Mouse (Mus musculus): Measurements from ENCODE around the gene Gm49361. TPM values are rescaled to one million over a fixed set of nuclear protein-coding genes. Genes with fewer than 3 reads are reported as not detected.

Gene Gm49361
- total and polyA plus RNA-seq, 3 experiments, result 1.9 to 2.2 TPM; not detected in 1

GRCm38 (mm10) chr14:57675481-57675880, 70.4 kb downstream of the Gm49361 start:
- TF ChIP-seq EP300 (IDR thresholded peaks at IDR 0.05; ENCODE audit: insufficient read depth, low read depth, low read length), result no peak
- peak; percentile 16 for TF ChIP-seq CTCF (IDR thresholded peaks at IDR 0.05)
- no peaks in the 10 kb centered on the region for H3K27me3 ChIP-seq (ENCODE audit: control insufficient read depth, insufficient read depth, low read length)
- no peaks in the 10 kb centered on the region for H3K36me3 ChIP-seq (ENCODE audit: control insufficient read depth, insufficient read depth, low read length)
- no peak for DNase-seq
- peaks cover 1% of the 10 kb centered on the region; the same call in 1 of the 2 replicates for H3K4me1 ChIP-seq (ENCODE audit: control insufficient read depth, insufficient read depth, low read length)
- no peak overlapping the region for H3K9ac ChIP-seq (ENCODE audit: low read depth, low read length)
- WGBS, result 56% methylated on average over 2 of the region's 2 CpGs
- intact Hi-C loops (cut with DNase I), result no loop called here
- no peaks in the 10 kb centered on the region for H3K79me2 ChIP-seq (replicated peaks; ENCODE audit: control insufficient read depth, insufficient read depth, low read length)
- H3K27ac ChIP-seq, result no peak overlapping the region
- no peak overlapping the region for H3K4me3 ChIP-seq

GRCm38 (mm10) chr14:57665628-57665950, 80.3 kb downstream of the Gm49361 start:
- no peak for DNase-seq
- TF ChIP-seq POLR2A (IDR thresholded peaks at IDR 0.05; ENCODE audit: insufficient read depth, low read depth, low read length) (no peak), CTCF (IDR thresholded peaks at IDR 0.05) (no peak), EP300 (IDR thresholded peaks at IDR 0.05; ENCODE audit: insufficient read depth, low read depth, low read length) (no peak)
- Histone ChIP-seq H3K27me3 (ENCODE audit: control insufficient read depth, insufficient read depth, low read length) (no peaks in the 10 kb centered on the region), H3K27ac (peak overlapping the region; percentile 89), H3K79me2 (replicated peaks; ENCODE audit: control insufficient read depth, insufficient read depth, low read length) (peaks cover 4% of the 10 kb centered on the region), H3K36me3 (ENCODE audit: control insufficient read depth, insufficient read depth, low read length) (no peaks in the 10 kb centered on the region; the same call in 1 of the 2 replicates), H3K9ac (ENCODE audit: low read depth, low read length) (peak overlapping the region; percentile 82), H3K4me3 (peak overlapping the region; percentile 77), H3K4me1 (ENCODE audit: control insufficient read depth, insufficient read depth, low read length) (no peaks in the 10 kb centered on the region)
- intact Hi-C loops (cut with DNase I), result no loop called here
- 3% methylated on average over 10 of the region's 10 CpGs for WGBS

- peak; percentile 66 for TF ChIP-seq CTCF (IDR thresholded peaks at IDR 0.05)
- peak; percentile 52 for TF ChIP-seq POLR2A (IDR thresholded peaks at IDR 0.05; ENCODE audit: insufficient read depth, low read depth, low read length)
- TF ChIP-seq EP300 (IDR thresholded peaks at IDR 0.05; ENCODE audit: insufficient read depth, low read depth, low read length), result no peak
- Histone ChIP-seq H3K4me3 (peak within 1 kb of the TSS; percentile 77), H3K4me1 (ENCODE audit: control insufficient read depth, insufficient read depth, low read length) (no peaks in the 10 kb centered on the region), H3K79me2 (replicated peaks; ENCODE audit: control insufficient read depth, insufficient read depth, low read length) (peaks cover 4% of the 10 kb centered on the region), H3K27me3 (ENCODE audit: control insufficient read depth, insufficient read depth, low read length) (no peaks in the 10 kb centered on the region), H3K36me3 (ENCODE audit: control insufficient read depth, insufficient read depth, low read length) (no peaks in the 10 kb centered on the region; the same call in 1 of the 2 replicates), H3K27ac (peak within 1 kb of the TSS; percentile 89), H3K9ac (ENCODE audit: low read depth, low read length) (peak within 1 kb of the TSS; percentile 82)
- DNase-seq, result peak; percentile 90 to 91
- WGBS, result under 1% methylated on average over 80 of the region's 80 CpGs
- intact Hi-C loops (cut with DNase I), result no loop called here
Measured at GRCm38 (mm10) chr14:57664822-57665627, 80.9 kb downstream of the Gm49361 start, which contains the start of gene Xpo4. Gene Xpo4 (minus strand): TSS chr14:57665430.

GRCm38 (mm10) chr14:57664311-57664821, 81.5 kb downstream of the Gm49361 start:
- Histone ChIP-seq H3K4me1 (ENCODE audit: control insufficient read depth, insufficient read depth, low read length) (no peaks in the 10 kb centered on the region), H3K4me3 (peak overlapping the region; percentile 77), H3K27me3 (ENCODE audit: control insufficient read depth, insufficient read depth, low read length) (no peaks in the 10 kb centered on the region), H3K36me3 (ENCODE audit: control insufficient read depth, insufficient read depth, low read length) (no peaks in the 10 kb centered on the region; the same call in 1 of the 2 replicates), H3K9ac (ENCODE audit: low read depth, low read length) (peak overlapping the region; percentile 82), H3K79me2 (replicated peaks; ENCODE audit: control insufficient read depth, insufficient read depth, low read length) (peaks cover 4% of the 10 kb centered on the region), H3K27ac (peak overlapping the region; percentile 89)
- WGBS, result 1% methylated on average over 19 of the region's 19 CpGs
- intact Hi-C loops (cut with DNase I), result no loop called here
- no peak for DNase-seq
- TF ChIP-seq EP300 (IDR thresholded peaks at IDR 0.05; ENCODE audit: insufficient read depth, low read depth, low read length), result no peak
- no peak for TF ChIP-seq POLR2A (IDR thresholded peaks at IDR 0.05; ENCODE audit: insufficient read depth, low read depth, low read length)
- no peak for TF ChIP-seq CTCF (IDR thresholded peaks at IDR 0.05)

- TF ChIP-seq CTCF (IDR thresholded peaks at IDR 0.05) (no peak), EP300 (IDR thresholded peaks at IDR 0.05; ENCODE audit: insufficient read depth, low read depth, low read length) (no peak), POLR2A (IDR thresholded peaks at IDR 0.05; ENCODE audit: insufficient read depth, low read depth, low read length) (no peak)
- intact Hi-C loops (cut with DNase I), result no loop called here
- Histone ChIP-seq H3K79me2 (replicated peaks; ENCODE audit: control insufficient read depth, insufficient read depth, low read length) (peaks cover 4% of the 10 kb centered on the region), H3K9ac (ENCODE audit: low read depth, low read length) (no peak overlapping the region), H3K36me3 (ENCODE audit: control insufficient read depth, insufficient read depth, low read length) (no peaks in the 10 kb centered on the region; the same call in 1 of the 2 replicates), H3K27ac (no peak overlapping the region; the same call in 1 of the 2 replicates), H3K4me1 (ENCODE audit: control insufficient read depth, insufficient read depth, low read length) (no peaks in the 10 kb centered on the region), H3K27me3 (ENCODE audit: control insufficient read depth, insufficient read depth, low read length) (no peaks in the 10 kb centered on the region), H3K4me3 (peak overlapping the region; percentile 77)
- DNase-seq, result no peak
- 24% methylated on average over 1 of the region's 1 CpGs for WGBS
Measured at GRCm38 (mm10) chr14:57663630-57664029, 82.3 kb downstream of the Gm49361 start.

- Histone ChIP-seq H3K79me2 (replicated peaks; ENCODE audit: control insufficient read depth, insufficient read depth, low read length) (peaks cover 5% of the 10 kb centered on the region), H3K4me3 (no peak overlapping the region), H3K27me3 (ENCODE audit: control insufficient read depth, insufficient read depth, low read length) (no peaks in the 10 kb centered on the region), H3K4me1 (ENCODE audit: control insufficient read depth, insufficient read depth, low read length) (no peaks in the 10 kb centered on the region), H3K36me3 (ENCODE audit: control insufficient read depth, insufficient read depth, low read length) (no peaks in the 10 kb centered on the region), H3K9ac (ENCODE audit: low read depth, low read length) (no peak overlapping the region), H3K27ac (no peak overlapping the region)
- TF ChIP-seq EP300 (IDR thresholded peaks at IDR 0.05; ENCODE audit: insufficient read depth, low read depth, low read length) (no peak), CTCF (IDR thresholded peaks at IDR 0.05) (peak; percentile 39)
- no peak for DNase-seq
- intact Hi-C loops (cut with DNase I), result no loop called here
- WGBS, result 94% methylated on average over 4 of the region's 4 CpGs
Measured at GRCm38 (mm10) chr14:57658301-57658700, 87.6 kb downstream of the Gm49361 start.
